Mouse (Mus musculus) bone marrow macrophage, adult 2 months (primary cell): ENCODE data around the gene Myo1a.

ENCODE experiments used
- CTCF ChIP-seq: IDR thresholded peaks from 2 replicates; pipeline ENCODE4 v1.5.1; 2012; ENCODE audit warnings: low read depth, mild to moderate bottlenecking, low read length, moderate library complexity
- POLR2A ChIP-seq: IDR thresholded peaks from 2 replicates; pipeline ENCODE4 v1.6.1; 2012; ENCODE audit warnings: mild to moderate bottlenecking, low read depth, low read length, borderline replicate concordance

DNA sequence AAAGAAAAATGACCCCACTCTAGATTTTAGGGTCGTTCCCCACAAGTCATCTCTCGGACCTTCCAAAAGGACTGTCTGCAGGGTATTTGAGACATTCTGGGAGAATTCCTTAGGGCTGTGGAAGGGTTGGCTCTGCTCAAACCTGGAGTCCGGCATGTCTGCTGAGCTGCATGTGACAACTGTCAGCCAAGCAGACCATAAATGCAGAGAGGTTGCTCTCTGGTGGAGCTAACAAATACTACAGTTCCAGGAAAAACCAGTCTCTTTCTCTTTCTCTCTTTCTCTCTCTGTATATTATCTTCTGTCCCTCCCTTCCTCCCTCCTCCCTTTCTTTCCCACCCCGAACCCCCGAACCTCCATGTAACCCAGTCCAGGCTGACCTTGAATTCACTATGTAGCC, 29.5 kb downstream of the Myo1a start:
- TF ChIP-seq POLR2A (no peak), CTCF (peak; percentile 33; the same call in 1 of the 2 replicates)
